Mouse (Mus musculus) stomach, embryonic 14.5 days (tissue): ENCODE results near the gene Nf1. TPM values are rescaled to one million over a fixed set of nuclear protein-coding genes. Genes with fewer than 3 reads are reported as not detected.

Experiments
- ATAC-seq: fragments of 200-750 bp; cut with Nextera tagmentation; 2 replicates; pipeline ENCODE4 v1.8.0; 2017; ENCODE audit warnings: low read depth, moderate TSS enrichment; ENCODE audit not compliant: insufficient number of reproducible peaks, insufficient read depth, low FRiP score
- H3K27ac ChIP-seq: fragments of 300-500 bp; sonication (generic); 2 replicates; pipeline ENCODE4 v1.5.1; 2014; ENCODE audit warnings: mild to moderate bottlenecking, low read length, moderate library complexity, mixed read lengths
- H3K27me3 ChIP-seq: fragments of 300-500 bp; sonication (generic); 2 replicates; pipeline ENCODE4 v1.6.1; 2014; ENCODE audit warnings: low read length, control low read depth, mixed read lengths; ENCODE audit not compliant: control insufficient read depth, insufficient read depth
- H3K36me3 ChIP-seq: fragments of 300-500 bp; sonication (generic); 2 replicates; pipeline ENCODE4 v1.6.1; 2014; ENCODE audit warnings: mild to moderate bottlenecking, control low read depth, low read length, moderate library complexity, mixed read lengths; ENCODE audit not compliant: control insufficient read depth, insufficient read depth
- H3K4me1 ChIP-seq: fragments of 300-500 bp; sonication (generic); 2 replicates; pipeline ENCODE4 v1.6.1; 2014; ENCODE audit warnings: low read length, control low read depth, mixed read lengths; ENCODE audit not compliant: control insufficient read depth, insufficient read depth
- H3K4me2 ChIP-seq: fragments of 300-500 bp; sonication (generic); replicated peaks from 2 replicates; pipeline ENCODE4 v1.6.1; 2014; ENCODE audit warnings: low read depth, low read length, control low read depth
- H3K4me3 ChIP-seq: fragments of 300-500 bp; sonication (generic); 2 replicates; pipeline ENCODE4 v1.5.1; 2014; ENCODE audit warnings: low read depth, low read length, control low read depth
- H3K9ac ChIP-seq: fragments of 300-500 bp; sonication (generic); replicated peaks from 2 replicates; pipeline ENCODE4 v1.6.1; 2014; ENCODE audit warnings: low read depth, mild to moderate bottlenecking, control low read depth, low read length, moderate library complexity, mixed read lengths
- H3K9me3 ChIP-seq: fragments of 300-500 bp; sonication (generic); 2 replicates; pipeline ENCODE4 v1.6.1; 2016; ENCODE audit warnings: low read depth, low read length, control low read depth; ENCODE audit not compliant: control insufficient read depth
- WGBS: fragments of 180-500 bp; shearing (Covaris S2); extraction: QIAGEN DNeasy Blood & Tissue Kit; methylation state at CpG from one replicate; pipeline ENCODE4 v1.1.7; 2014; 5-methylcytosine and 5-hydroxymethylcytosine counted together
- polyA plus RNA-seq: library from polyadenylated mRNA; unstranded; fragments of >200 nt; fragmentation: Nextera tagmentation; extraction: Ambion mirVana; gene quantifications from 2 replicates; pipeline ENCODE4 v1.2.1, GENCODE M21; 2014

The Nf1 gene
- polyA plus RNA-seq, 1 experiment from 2014 or later, result 16.9 TPM

DNA sequence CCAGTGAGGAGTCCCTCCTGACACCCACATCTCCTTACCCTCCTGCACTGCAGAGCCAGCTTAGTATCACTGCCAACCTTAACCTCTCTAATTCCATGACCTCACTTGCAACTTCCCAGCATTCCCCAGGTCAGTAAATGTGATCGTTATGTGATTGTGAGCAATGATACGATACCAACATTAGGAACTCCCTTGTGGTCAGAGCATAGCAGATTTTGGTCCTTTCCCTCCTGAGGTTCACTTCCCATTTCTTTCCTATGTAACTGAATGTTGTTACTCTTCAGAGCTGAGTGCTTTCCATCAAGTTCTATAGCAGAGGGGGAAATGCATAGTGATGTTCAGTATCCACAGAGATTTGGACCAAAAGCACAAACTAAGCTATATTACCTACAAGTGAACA is 230.8 kb downstream of the Nf1 start:
- no peak overlapping the region for H3K4me2 ChIP-seq
- 95% methylated on average over 2 of the region's 2 CpGs for WGBS
- no peak overlapping the region for H3K4me3 ChIP-seq
- no peaks in the 10 kb centered on the region for H3K27me3 ChIP-seq
- H3K36me3 ChIP-seq, result peaks cover 51% of the 10 kb centered on the region
- no peak overlapping the region for H3K9ac ChIP-seq
- H3K27ac ChIP-seq, result no peak overlapping the region
- no peaks in the 10 kb centered on the region for H3K4me1 ChIP-seq
- no peaks in the 10 kb centered on the region for H3K9me3 ChIP-seq
- ATAC-seq, result no peak

DNA sequence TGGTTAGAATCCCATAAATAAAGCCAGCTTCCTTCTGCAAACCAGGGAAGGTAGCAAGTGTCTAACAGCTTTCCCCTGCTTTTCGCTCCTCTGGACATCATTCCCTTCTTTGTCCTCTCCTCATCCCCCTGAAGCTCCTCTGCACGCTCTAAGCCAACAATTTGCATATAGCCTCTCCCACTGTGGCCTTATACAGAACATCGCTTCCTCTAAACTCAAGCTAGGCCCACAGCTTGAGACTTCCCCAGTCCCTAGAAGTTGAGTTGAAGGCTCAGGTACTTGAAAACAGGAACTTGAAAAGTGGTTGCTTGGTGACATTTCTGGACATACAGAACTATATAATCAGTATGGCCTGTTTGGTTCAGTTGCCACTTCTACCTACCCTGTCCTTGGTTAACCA is 234.3 kb downstream of the Nf1 start:
- H3K36me3 ChIP-seq, result peaks cover 44% of the 10 kb centered on the region
- no peak overlapping the region for H3K4me2 ChIP-seq
- no peak for ATAC-seq
- H3K27ac ChIP-seq, result no peak overlapping the region
- H3K4me1 ChIP-seq, result no peaks in the 10 kb centered on the region
- WGBS, result 91% methylated on average over 3 of the region's 3 CpGs
- no peaks in the 10 kb centered on the region for H3K9me3 ChIP-seq
- H3K27me3 ChIP-seq, result no peaks in the 10 kb centered on the region
- H3K9ac ChIP-seq, result no peak overlapping the region
- no peak overlapping the region for H3K4me3 ChIP-seq

DNA sequence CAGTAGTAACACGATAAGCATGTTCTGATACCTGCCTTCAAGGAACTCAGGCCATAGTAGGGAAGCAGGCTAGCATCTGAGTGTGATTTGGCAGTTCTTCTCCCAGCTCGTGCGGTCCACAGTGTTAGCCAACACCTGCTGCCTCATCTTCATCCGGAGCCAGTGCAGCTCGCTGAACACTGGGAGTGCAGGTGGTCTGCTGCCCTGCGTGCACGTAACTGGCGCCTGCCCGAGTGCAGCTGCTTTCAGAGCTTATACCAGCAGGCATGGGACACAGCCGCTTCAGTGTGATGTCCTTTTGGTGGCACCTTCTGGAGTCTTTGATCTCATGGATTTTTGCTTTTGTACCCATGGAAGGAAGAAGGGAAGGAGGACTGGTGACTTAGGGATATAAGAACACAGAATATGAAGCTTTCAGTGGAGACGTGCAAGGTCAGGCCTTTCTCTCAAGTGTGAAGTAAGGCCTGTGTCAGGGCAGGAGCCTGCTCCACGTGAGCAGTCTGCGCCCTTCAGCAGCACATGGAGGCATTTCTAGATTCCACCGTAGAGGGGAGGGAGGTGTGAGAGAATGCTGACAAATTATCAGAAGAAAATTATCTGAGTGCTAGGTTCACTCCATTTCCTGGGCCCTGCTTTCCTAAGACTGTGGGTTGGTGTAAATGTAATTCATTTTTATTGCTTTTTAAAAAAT is 236.0 kb downstream of the Nf1 start:
- Histone ChIP-seq H3K4me2 (no peak overlapping the region), H3K27ac (no peak overlapping the region), H3K4me3 (no peak overlapping the region), H3K27me3 (no peaks in the 10 kb centered on the region), H3K36me3 (peaks cover 46% of the 10 kb centered on the region), H3K4me1 (no peaks in the 10 kb centered on the region), H3K9ac (no peak overlapping the region), H3K9me3 (no peaks in the 10 kb centered on the region)
- ATAC-seq, result no peak
- 91% methylated on average over 14 of the region's 14 CpGs for WGBS

DNA sequence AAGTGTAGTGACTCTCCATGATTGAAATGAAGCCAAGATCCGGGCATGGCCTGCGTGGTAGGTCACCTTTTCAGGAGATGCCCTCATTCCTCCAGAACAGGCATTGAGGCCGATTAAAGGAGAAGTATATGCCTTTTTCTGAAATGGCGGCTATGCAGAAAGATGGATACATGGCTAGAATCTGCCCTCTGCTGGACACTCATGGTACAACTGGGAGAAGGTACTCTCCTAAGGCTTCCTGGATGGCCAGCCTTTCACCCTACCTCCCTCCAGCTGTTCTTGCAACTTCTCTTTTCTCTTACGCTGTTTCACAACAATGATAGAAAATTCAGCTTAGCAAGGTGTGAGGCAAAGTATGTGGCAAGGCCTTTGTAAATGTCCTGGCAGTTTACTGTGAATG is 238.2 kb downstream of the Nf1 start:
- no peaks in the 10 kb centered on the region for H3K4me1 ChIP-seq
- 50% methylated on average over 5 of the region's 5 CpGs for WGBS

DNA sequence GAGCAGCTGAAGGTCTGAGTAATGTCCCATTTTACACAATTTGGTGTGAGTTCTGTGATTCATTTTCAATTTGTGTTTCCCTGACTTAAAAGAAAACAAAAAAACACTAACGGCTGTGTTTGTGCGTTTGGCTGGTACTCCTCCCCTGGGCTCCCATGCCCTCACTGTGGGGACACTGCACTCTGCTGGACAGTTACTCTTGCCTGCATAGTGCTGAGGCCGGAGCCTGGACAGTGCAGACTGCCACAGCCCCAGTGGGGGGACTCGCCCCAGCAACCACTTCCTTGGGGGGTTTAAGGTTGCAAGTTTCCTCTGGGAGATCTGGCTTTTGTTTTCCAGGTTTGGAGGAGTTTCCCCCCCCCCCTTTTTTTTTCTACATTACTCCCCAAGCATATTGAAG is 241.2 kb downstream of the Nf1 start:
- H3K4me3 ChIP-seq, result no peak overlapping the region
- H3K27ac ChIP-seq, result no peak overlapping the region
- H3K4me1 ChIP-seq, result no peaks in the 10 kb centered on the region
- H3K36me3 ChIP-seq, result peaks cover 21% of the 10 kb centered on the region
- H3K4me2 ChIP-seq, result no peak overlapping the region
- no peaks in the 10 kb centered on the region for H3K27me3 ChIP-seq
- H3K9me3 ChIP-seq, result no peaks in the 10 kb centered on the region
- no peak overlapping the region for H3K9ac ChIP-seq
- ATAC-seq, result no peak
- WGBS, result 51% methylated on average over 4 of the region's 4 CpGs

More for the DNA sequence above, 238.2 kb downstream of the Nf1 start:
- Histone ChIP-seq H3K9me3 (no peaks in the 10 kb centered on the region), H3K9ac (no peak overlapping the region), H3K4me2 (no peak overlapping the region), H3K4me3 (no peak overlapping the region), H3K27me3 (no peaks in the 10 kb centered on the region), H3K27ac (no peak overlapping the region), H3K36me3 (peaks cover 32% of the 10 kb centered on the region)
- no peak for ATAC-seq

DNA sequence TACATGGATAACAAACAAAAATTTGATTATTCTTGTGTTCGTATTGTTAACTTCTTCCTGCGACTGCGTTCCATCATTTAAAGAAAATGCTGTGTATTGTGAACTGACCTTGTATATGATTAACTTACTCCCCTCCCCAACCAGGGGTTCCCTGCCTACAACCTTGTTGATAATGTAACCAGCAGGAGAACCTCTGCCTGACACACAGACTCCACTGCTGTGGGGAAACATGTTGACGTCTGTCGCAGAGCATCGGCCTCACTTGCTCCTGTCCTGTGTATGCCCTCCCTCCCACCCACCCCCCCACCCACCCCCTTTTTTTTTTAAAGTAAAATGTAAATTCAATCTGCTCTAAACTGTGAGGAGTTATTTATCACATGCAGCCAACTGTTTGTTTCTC is 241.8 kb downstream of the Nf1 start:
- no peak for ATAC-seq
- H3K9me3 ChIP-seq, result no peaks in the 10 kb centered on the region
- H3K27me3 ChIP-seq, result no peaks in the 10 kb centered on the region
- no peaks in the 10 kb centered on the region for H3K4me1 ChIP-seq
- WGBS, result 68% methylated on average over 6 of the region's 6 CpGs
- H3K27ac ChIP-seq, result no peak overlapping the region
- peaks cover 21% of the 10 kb centered on the region for H3K36me3 ChIP-seq
- no peak overlapping the region for H3K4me2 ChIP-seq
- H3K9ac ChIP-seq, result no peak overlapping the region
- H3K4me3 ChIP-seq, result no peak overlapping the region

DNA sequence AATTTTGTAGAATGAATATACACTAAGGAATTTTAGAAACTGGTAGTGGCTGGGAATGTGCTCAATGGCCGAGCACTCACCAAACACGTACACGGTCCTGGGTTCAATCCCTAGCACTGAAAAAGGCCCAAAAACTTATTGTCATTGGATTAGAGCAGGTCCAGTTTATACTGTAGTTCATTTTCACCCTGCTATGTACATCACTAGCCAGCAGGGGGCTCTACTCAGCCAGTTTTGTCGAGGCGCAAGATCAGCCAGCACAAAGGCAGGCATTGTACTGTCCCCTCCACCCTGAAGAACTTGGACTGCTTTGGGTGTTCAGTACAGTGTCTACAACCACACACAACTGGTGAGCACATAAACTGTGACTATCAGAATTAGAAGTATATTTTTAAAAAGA is 244.7 kb downstream of the Nf1 start:
- ATAC-seq, result no peak
- WGBS, result 19% methylated on average over 5 of the region's 5 CpGs
- Histone ChIP-seq H3K9me3 (no peaks in the 10 kb centered on the region), H3K4me3 (no peak overlapping the region), H3K27me3 (0 out of 2 replicates have a peak, but pooled peaks cover under 1% of the 10 kb centered on the region), H3K36me3 (peaks cover 7% of the 10 kb centered on the region), H3K4me1 (no peaks in the 10 kb centered on the region), H3K9ac (no peak overlapping the region), H3K4me2 (no peak overlapping the region), H3K27ac (no peak overlapping the region)

DNA sequence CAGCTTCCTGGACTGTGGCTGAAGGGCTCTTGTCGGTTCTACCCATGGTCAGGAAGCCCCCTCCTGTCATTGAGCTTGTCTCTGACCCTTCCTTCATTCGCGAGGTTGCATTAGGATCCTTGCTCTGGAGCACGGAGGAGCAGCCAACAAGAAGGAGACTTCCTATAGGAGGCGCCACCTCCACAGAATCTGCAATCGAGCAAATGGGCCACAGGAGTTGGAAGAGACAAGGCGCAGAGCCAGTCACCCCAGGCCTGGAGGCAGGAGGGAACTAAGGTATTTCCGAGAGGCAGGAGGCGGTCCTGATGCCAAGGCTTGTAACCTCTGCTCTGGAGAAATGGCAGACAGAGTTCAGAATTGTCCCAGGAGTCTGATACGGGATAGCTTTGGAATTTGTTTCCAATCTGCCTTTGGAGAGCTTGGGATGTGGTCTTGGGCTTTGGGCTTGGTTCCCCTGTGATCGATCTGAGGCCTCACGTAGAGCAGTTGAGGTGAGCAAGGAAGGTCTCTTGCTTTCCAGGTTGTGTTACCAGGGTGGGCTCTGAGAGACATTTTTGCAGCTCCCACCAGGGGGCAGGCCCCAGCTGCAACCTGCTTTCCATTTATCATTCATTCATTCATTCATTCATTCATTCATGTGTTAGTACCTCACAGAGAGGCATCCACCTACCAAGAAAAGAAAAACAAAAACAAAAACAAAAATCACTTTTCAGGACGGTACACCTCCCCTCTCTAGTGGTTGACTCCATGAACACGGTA is 250.0 kb downstream of the Nf1 start:
- Histone ChIP-seq H3K36me3 (no peaks in the 10 kb centered on the region), H3K4me3 (no peak overlapping the region), H3K4me2 (no peak overlapping the region), H3K4me1 (no peaks in the 10 kb centered on the region), H3K9ac (no peak overlapping the region), H3K27ac (no peak overlapping the region), H3K9me3 (no peaks in the 10 kb centered on the region), H3K27me3 (peaks cover 38% of the 10 kb centered on the region; the same call in 1 of the 2 replicates)
- ATAC-seq, result no peak
- 54% methylated on average over 14 of the region's 14 CpGs for WGBS
